Mouse (Mus musculus): ENCODE data around the gene Ctsg. TPM values are rescaled to one million over a fixed set of nuclear protein-coding genes. Genes with fewer than 3 reads are reported as not detected.

Ctsg gene
- polyA plus RNA-seq, 1 experiment = not detected

DNA sequence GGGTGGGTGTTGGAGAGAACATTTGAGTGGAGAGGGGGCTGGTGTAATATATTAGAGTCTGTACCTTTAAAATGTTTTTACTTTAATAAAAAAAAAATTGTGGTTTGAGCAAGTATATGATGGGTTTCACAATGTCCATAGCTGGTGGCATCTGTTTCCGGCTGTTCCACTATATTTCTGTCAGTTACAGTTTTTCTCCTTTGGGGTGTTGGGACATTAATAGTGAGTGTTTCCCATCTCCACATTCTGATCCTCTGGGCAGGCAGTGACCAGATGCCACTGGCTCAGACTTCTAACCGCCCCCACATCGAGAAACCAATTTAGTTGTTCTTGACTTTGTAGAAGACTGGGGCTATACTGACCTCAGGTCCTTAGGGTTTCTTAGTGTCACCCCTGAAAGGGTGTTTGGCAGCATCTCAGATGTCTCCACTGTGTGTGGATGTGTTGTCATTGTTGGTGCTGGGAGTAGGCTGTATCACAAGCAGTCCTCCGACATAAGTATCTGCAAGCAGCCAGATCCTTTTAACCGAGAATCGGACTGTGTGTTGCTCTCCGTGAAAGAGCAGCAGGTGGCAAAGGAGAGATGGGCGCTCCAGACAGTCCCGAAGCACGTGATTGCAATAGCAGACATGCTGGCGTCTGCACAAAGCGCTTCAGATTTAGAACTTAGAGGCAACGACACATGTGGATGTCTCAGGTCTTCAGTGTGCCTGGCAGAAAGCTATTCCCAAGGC is 3.2 kb upstream of the Ctsg start:
- Histone ChIP-seq H3K36me3 (ENCODE audit: control insufficient read depth, insufficient read depth, low read length, poor library complexity, severe bottlenecking) (no peaks in the 10 kb centered on the region), H3K4me1 (ENCODE audit: control insufficient read depth, insufficient read depth, low read length) (no peaks in the 10 kb centered on the region), H3K27me3 (ENCODE audit: control insufficient read depth, insufficient read depth, low read length, poor library complexity, severe bottlenecking) (no peaks in the 10 kb centered on the region), H3K27ac (ENCODE audit: insufficient read depth, low read length) (no peak overlapping the region), H3K4me3 (ENCODE audit: low read depth, low read length) (no peak overlapping the region), H3K9ac (ENCODE audit: low read depth, poor library complexity, severe bottlenecking) (no peak overlapping the region), H3K9me3 (replicated peaks; ENCODE audit: control insufficient read depth, insufficient read depth, low read length, poor library complexity, severe bottlenecking) (no peaks in the 10 kb centered on the region)
- TF ChIP-seq POLR2A (IDR thresholded peaks at IDR 0.05; ENCODE audit: insufficient read depth, low read length) (no peak), CTCF (IDR thresholded peaks at IDR 0.05; ENCODE audit: low read depth, low read length) (no peak), EP300 (IDR thresholded peaks at IDR 0.05; ENCODE audit: insufficient read depth, low read depth, low read length) (no peak)

DNA sequence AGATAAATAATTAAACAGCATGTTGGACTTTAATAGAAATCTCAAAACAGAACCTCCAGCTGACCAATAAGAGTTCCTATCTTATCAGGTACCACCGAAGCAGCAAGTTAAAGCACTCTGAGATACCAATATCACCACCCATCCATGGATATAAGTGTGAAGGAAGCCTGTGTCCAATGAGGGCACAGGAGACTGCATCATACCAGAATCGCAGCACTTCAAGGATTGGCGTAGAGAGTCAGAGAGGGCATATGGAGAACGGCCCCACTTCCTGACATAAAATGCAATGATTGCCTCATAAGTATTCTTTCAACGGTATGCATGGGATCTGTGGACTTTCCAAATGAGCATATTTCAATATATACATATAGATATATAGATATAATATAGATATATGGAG is 2.6 kb upstream of the Ctsg start:
- no peaks in the 10 kb centered on the region for H3K9me3 ChIP-seq (replicated peaks; ENCODE audit: control insufficient read depth, insufficient read depth, low read length, poor library complexity, severe bottlenecking)
- H3K27me3 ChIP-seq (ENCODE audit: control insufficient read depth, insufficient read depth, low read length, poor library complexity, severe bottlenecking) = no peaks in the 10 kb centered on the region

DNA sequence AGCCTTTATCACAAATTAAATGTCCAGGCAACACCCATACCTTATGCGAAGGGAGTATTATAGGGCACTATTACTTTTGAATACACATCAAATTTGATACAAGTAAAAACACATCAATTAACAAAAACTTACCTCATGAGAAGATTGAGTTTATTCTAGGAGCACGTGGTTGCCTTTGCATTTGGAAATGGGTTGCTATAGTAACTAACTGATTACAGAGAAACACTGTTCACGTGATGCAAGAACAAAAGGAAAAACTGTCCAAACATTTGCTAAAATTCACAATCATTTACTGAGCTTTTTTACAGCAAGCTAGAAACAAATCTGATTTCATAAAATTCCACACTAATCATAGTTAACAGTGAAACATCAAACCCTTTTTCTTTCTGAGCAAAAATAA is 1.1 kb upstream of the Ctsg start:
- Histone ChIP-seq H3K9ac (ENCODE audit: low read depth, poor library complexity, severe bottlenecking) (no peak overlapping the region), H3K4me1 (ENCODE audit: control insufficient read depth, insufficient read depth, low read length) (no peaks in the 10 kb centered on the region), H3K27ac (ENCODE audit: insufficient read depth, low read length) (no peak overlapping the region), H3K27me3 (ENCODE audit: control insufficient read depth, insufficient read depth, low read length, poor library complexity, severe bottlenecking) (no peaks in the 10 kb centered on the region), H3K36me3 (ENCODE audit: control insufficient read depth, insufficient read depth, low read length, poor library complexity, severe bottlenecking) (no peaks in the 10 kb centered on the region), H3K4me3 (ENCODE audit: low read depth, low read length) (no peak overlapping the region), H3K9me3 (replicated peaks; ENCODE audit: control insufficient read depth, insufficient read depth, low read length, poor library complexity, severe bottlenecking) (no peaks in the 10 kb centered on the region)
- TF ChIP-seq POLR2A (IDR thresholded peaks at IDR 0.05; ENCODE audit: insufficient read depth, low read length) (no peak), CTCF (IDR thresholded peaks at IDR 0.05; ENCODE audit: low read depth, low read length) (no peak), EP300 (IDR thresholded peaks at IDR 0.05; ENCODE audit: insufficient read depth, low read depth, low read length) (no peak)

More for the DNA sequence above, 2.6 kb upstream of the Ctsg start:
- Histone ChIP-seq H3K9ac (ENCODE audit: low read depth, poor library complexity, severe bottlenecking) (no peak overlapping the region), H3K4me3 (ENCODE audit: low read depth, low read length) (no peak overlapping the region), H3K27ac (ENCODE audit: insufficient read depth, low read length) (no peak overlapping the region), H3K36me3 (ENCODE audit: control insufficient read depth, insufficient read depth, low read length, poor library complexity, severe bottlenecking) (no peaks in the 10 kb centered on the region), H3K4me1 (ENCODE audit: control insufficient read depth, insufficient read depth, low read length) (no peaks in the 10 kb centered on the region)
- TF ChIP-seq POLR2A (IDR thresholded peaks at IDR 0.05; ENCODE audit: insufficient read depth, low read length) = no peak
- TF ChIP-seq EP300 (IDR thresholded peaks at IDR 0.05; ENCODE audit: insufficient read depth, low read depth, low read length) = no peak
- no peak for TF ChIP-seq CTCF (IDR thresholded peaks at IDR 0.05; ENCODE audit: low read depth, low read length)

DNA sequence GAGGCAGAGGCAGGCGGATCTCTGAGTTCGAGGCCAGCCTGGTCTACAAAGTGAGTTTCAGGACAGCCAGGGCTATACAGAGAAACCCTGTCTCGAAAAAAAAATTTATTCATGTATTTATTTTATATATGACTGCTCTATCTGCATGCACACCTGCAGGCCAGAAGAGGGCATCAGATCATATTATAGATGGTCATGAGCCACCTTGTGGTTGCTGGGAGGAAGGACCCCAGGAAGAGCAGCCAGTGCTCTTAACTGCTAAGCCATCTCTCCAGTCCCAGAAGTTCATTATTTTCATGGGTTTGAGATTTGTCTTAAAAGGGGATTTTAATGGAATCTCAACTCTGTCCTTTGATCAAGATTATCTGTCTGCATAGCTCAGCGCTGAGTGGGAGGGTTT is 3.4 kb downstream of the Ctsg start:
- H3K4me1 ChIP-seq (ENCODE audit: control insufficient read depth, insufficient read depth, low read length) = no peaks in the 10 kb centered on the region
- TF ChIP-seq POLR2A (IDR thresholded peaks at IDR 0.05; ENCODE audit: insufficient read depth, low read length) (no peak), EP300 (IDR thresholded peaks at IDR 0.05; ENCODE audit: insufficient read depth, low read depth, low read length) (no peak), CTCF (IDR thresholded peaks at IDR 0.05; ENCODE audit: low read depth, low read length) (peak; percentile 59)
- H3K9me3 ChIP-seq (replicated peaks; ENCODE audit: control insufficient read depth, insufficient read depth, low read length, poor library complexity, severe bottlenecking) = 0 out of 2 replicates have a peak, but pooled peaks cover 4% of the 10 kb centered on the region
- no peaks in the 10 kb centered on the region for H3K36me3 ChIP-seq (ENCODE audit: control insufficient read depth, insufficient read depth, low read length, poor library complexity, severe bottlenecking)
- H3K27ac ChIP-seq (ENCODE audit: insufficient read depth, low read length) = no peak overlapping the region
- no peak overlapping the region for H3K4me3 ChIP-seq (ENCODE audit: low read depth, low read length)
- H3K27me3 ChIP-seq (ENCODE audit: control insufficient read depth, insufficient read depth, low read length, poor library complexity, severe bottlenecking) = no peaks in the 10 kb centered on the region
- no peak overlapping the region for H3K9ac ChIP-seq (ENCODE audit: low read depth, poor library complexity, severe bottlenecking)

DNA sequence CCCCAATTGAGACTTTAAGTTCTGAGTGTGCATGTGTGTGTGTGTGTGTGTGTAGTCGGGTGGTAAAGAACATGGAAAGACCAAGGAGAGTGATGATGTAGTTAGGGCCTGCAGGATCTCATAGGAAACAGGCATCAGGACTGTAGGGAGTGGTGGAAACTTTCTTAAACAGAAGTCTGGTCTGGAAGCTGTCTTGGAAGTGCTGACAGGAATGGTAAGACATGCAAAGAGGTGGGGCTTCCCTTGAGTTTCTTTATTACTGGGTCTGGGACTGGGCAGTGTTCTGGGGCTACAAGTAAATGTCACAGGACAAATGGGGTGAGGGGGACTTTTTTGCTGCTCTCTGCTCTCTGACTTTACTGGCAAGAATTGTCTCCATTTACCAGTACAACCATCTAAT is 4.8 kb downstream of the Ctsg start:
- no peaks in the 10 kb centered on the region for H3K36me3 ChIP-seq (ENCODE audit: control insufficient read depth, insufficient read depth, low read length, poor library complexity, severe bottlenecking)
- no peak overlapping the region for H3K4me3 ChIP-seq (ENCODE audit: low read depth, low read length)
- no peak overlapping the region for H3K9ac ChIP-seq (ENCODE audit: low read depth, poor library complexity, severe bottlenecking)
- no peak overlapping the region for H3K27ac ChIP-seq (ENCODE audit: insufficient read depth, low read length)
- 0 out of 2 replicates have a peak, but pooled peaks cover 4% of the 10 kb centered on the region for H3K9me3 ChIP-seq (replicated peaks; ENCODE audit: control insufficient read depth, insufficient read depth, low read length, poor library complexity, severe bottlenecking)
- TF ChIP-seq POLR2A (IDR thresholded peaks at IDR 0.05; ENCODE audit: insufficient read depth, low read length) (no peak), CTCF (IDR thresholded peaks at IDR 0.05; ENCODE audit: low read depth, low read length) (no peak), EP300 (IDR thresholded peaks at IDR 0.05; ENCODE audit: insufficient read depth, low read depth, low read length) (no peak)
- no peaks in the 10 kb centered on the region for H3K4me1 ChIP-seq (ENCODE audit: control insufficient read depth, insufficient read depth, low read length)
- H3K27me3 ChIP-seq (ENCODE audit: control insufficient read depth, insufficient read depth, low read length, poor library complexity, severe bottlenecking) = no peaks in the 10 kb centered on the region

DNA sequence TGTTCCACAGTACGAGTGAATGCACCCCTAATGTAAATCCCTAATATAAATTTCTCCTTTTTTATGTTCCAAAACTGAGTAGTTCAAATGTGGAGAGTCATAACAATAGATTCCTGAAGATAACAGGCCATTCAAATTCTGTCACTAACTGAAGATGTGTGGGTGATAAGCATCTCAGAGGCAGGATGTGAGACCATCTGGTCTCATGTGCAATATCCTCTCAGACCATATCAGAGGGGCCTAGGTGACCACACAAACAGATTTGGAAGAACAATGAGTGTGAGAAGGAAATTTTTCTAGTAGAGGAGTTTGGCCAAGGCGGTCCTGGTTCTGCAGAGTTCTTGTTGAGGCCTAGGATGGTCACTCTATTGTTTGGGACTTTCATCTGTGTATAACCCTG is 9.0 kb downstream of the Ctsg start:
- Histone ChIP-seq H3K4me1 (ENCODE audit: control insufficient read depth, insufficient read depth, low read length) (no peaks in the 10 kb centered on the region), H3K27me3 (ENCODE audit: control insufficient read depth, insufficient read depth, low read length, poor library complexity, severe bottlenecking) (no peaks in the 10 kb centered on the region), H3K36me3 (ENCODE audit: control insufficient read depth, insufficient read depth, low read length, poor library complexity, severe bottlenecking) (no peaks in the 10 kb centered on the region), H3K9ac (ENCODE audit: low read depth, poor library complexity, severe bottlenecking) (no peak overlapping the region), H3K4me3 (ENCODE audit: low read depth, low read length) (no peak overlapping the region), H3K27ac (ENCODE audit: insufficient read depth, low read length) (no peak overlapping the region), H3K9me3 (replicated peaks; ENCODE audit: control insufficient read depth, insufficient read depth, low read length, poor library complexity, severe bottlenecking) (0 out of 2 replicates have a peak, but pooled peaks cover 4% of the 10 kb centered on the region)
- TF ChIP-seq POLR2A (IDR thresholded peaks at IDR 0.05; ENCODE audit: insufficient read depth, low read length) (no peak), EP300 (IDR thresholded peaks at IDR 0.05; ENCODE audit: insufficient read depth, low read depth, low read length) (no peak)

Data from ES-Bruce4 (cell line).